Mouse (Mus musculus) skeletal muscle tissue, postnatal 0 days (tissue): Measurements from ENCODE around the gene Prkg2. TPM values are rescaled to one million over a fixed set of nuclear protein-coding genes. Genes with fewer than 3 reads are reported as not detected.

ENCODE experiments used
- polyA plus RNA-seq: library from polyadenylated mRNA; unstranded; fragments of >200 nt; fragmentation: Nextera tagmentation; extraction: Ambion mirVana; gene quantifications from 2 replicates; pipeline ENCODE4 v1.2.1, GENCODE M21; 2015

The Prkg2 gene
- 0.99 and 1.2 TPM in 2 replicates for polyA plus RNA-seq

GRCm38 (mm10) chr5:99036596-99037441 is at the start of gene Prkg2:
Gene Prkg2, minus strand, starts transcription at chr5:99037351.

Other genes with a start within 250 kb of the Prkg2 start
- 2.1 and 2.7 TPM in 2 replicates for gene Bmp3, start 182.9 kb downstream of the Prkg2 start, polyA plus RNA-seq